In the genomic region with DNA sequence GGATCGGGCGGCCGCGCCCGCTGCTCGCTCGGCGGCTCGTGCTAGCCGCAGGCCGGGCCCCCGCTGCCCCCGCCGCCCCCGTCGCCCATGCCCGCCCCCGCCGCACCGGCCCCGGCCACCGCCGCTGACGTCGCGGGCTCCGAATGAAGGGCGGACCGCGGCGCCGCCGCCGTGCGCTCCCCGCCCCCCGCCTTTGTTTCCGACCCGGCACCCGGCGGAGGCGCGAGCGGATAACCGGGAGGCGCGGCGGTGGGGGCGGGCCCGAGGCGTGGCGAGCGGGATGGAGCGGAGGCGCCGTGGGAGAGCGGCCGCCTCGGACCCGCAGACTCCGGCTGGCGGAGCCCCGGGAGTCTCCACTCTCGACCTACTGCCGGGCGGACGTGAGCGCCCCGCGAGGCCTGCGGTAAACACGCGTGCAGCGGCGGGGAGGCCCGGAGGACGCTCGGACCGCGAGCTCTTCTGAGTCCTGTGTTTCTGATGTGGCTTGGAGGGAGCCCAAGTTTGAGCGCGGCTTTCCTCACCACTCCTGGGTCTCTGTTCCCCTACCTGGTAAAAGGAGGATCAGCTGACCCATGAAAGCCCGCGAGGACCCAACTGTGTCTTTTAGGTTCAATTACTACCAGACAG, we compare ENCODE assay signal across 8 mouse cellular contexts. TPM values are rescaled to one million over a fixed set of nuclear protein-coding genes. Genes with fewer than 3 reads are reported as not detected.
DNase-seq lines count a peak whose midpoint lies in the region; ATAC-seq lines count a peak whose summit lies in the region.

TSS of gene Plekho1 (minus strand) at position 200 of the 627 bp plus-strand sequence.

- H3K27ac ChIP-seq in hindbrain, embryonic 11.5 days (ENCODE audit: low read depth, low read length), result peak within 1 kb of the TSS; percentile 95

- WGBS in hindbrain, embryonic 11.5 days, result under 1% methylated on average over 42 of the region's 84 CpGs

- peak within 1 kb of the TSS; percentile 49 for H3K4me2 ChIP-seq in hindbrain, embryonic 11.5 days (replicated peaks; ENCODE audit: low read depth, low read length)

- peak; percentile 63 for ATAC-seq in hindbrain, embryonic 11.5 days (ENCODE audit: low FRiP score)

- H3K4me1 ChIP-seq in hindbrain, embryonic 11.5 days (replicated peaks; ENCODE audit: control insufficient read depth, insufficient read depth, low read length), result peaks cover 18% of the 10 kb centered on the region; the same call in 1 of the 2 replicates

- H3K27me3 ChIP-seq in hindbrain, embryonic 11.5 days (ENCODE audit: control insufficient read depth, insufficient read depth, low read length), result no peaks in the 10 kb centered on the region

- peaks cover 6% of the 10 kb centered on the region for H3K36me3 ChIP-seq in hindbrain, embryonic 11.5 days (ENCODE audit: control insufficient read depth, insufficient read depth, low read length)

- H3K4me3 ChIP-seq in hindbrain, embryonic 11.5 days (ENCODE audit: low read depth, low read length), result peak within 1 kb of the TSS; percentile 52

- DNase-seq in Muller cell, postnatal 12 days (ENCODE audit: inconsistent ontology term), result peak; percentile 60
- peak; percentile 69 to 86 for DNase-seq in cerebellum, adult 18-20 months
- DNase-seq in frontal cortex, postnatal 10 days (ENCODE audit: low spot score in 2 of 2), result peak; percentile 45 to 73
- peak; percentile 79 for DNase-seq in hindbrain, embryonic 11.5 days (ENCODE audit: low spot score)
- DNase-seq in layer of hippocampus, postnatal 36 days, result peak; percentile 70
- peak; percentile 77 to 83 for DNase-seq in lung, postnatal 4 days
- DNase-seq in right cerebral cortex, adult 2 months (ENCODE audit: low spot score in 2 of 2), result peak; percentile 64 to 67
- no peak for DNase-seq in adipocyte (ENCODE audit: low spot score)

- peak within 1 kb of the TSS; percentile 94 for H3K9ac ChIP-seq in hindbrain, embryonic 11.5 days (ENCODE audit: low read depth, low read length)

- no peaks in the 10 kb centered on the region for H3K9me3 ChIP-seq in hindbrain, embryonic 11.5 days (ENCODE audit: control insufficient read depth, low read length)

RNA-seq across cellular contexts. Expression of gene Plekho1, which starts in this region (rescaled TPM):
- 70.0 and 73.7 TPM in 2 replicates for polyA plus RNA-seq in hindbrain, embryonic 11.5 days (2014; fragmentation: Nextera tagmentation; extraction: Ambion mirVana)
- total RNA-seq in layer of hippocampus, postnatal 36 days (2021), result 10 to 100 TPM; 37.3 to 41.0 TPM
